Mouse (Mus musculus) liver (tissue): ENCODE measurements around the gene Anp32a.

Experiments used
- DNase-seq: peaks from one replicate; pipeline ENCODE4 v3.0.0-alpha.2; 2020; ENCODE audit warnings: mixed read lengths

The Anp32a gene

GRCm38 (mm10) chr9:62341123-62341486, at the start of gene Anp32a:
Gene Anp32a (plus strand): TSS chr9:62341293.
- DNase-seq, result peak; percentile 97

- DNase-seq, result peak; percentile 78
Observed at GRCm38 (mm10) chr9:62295006-62295698, 45.9 kb upstream of the Anp32a start.

- DNase-seq, result no peak
Observed at GRCm38 (mm10) chr9:62296891-62297290, 44.2 kb upstream of the Anp32a start.

GRCm38 (mm10) chr9:62315556-62315955, 25.5 kb upstream of the Anp32a start:
- DNase-seq, result no peak

- no peak for DNase-seq
Observed at GRCm38 (mm10) chr9:62318729-62319128, 22.4 kb upstream of the Anp32a start.

- no peak for DNase-seq
Observed at GRCm38 (mm10) chr9:62323816-62324215, 17.3 kb upstream of the Anp32a start.

GRCm38 (mm10) chr9:62325965-62326364, 15.1 kb upstream of the Anp32a start:
- no peak for DNase-seq

- DNase-seq, result no peak
Observed at GRCm38 (mm10) chr9:62334298-62334825, 6.7 kb upstream of the Anp32a start.

- DNase-seq, result no peak
Observed at GRCm38 (mm10) chr9:62335396-62335795, 5.7 kb upstream of the Anp32a start.

- DNase-seq, result no peak
Observed at GRCm38 (mm10) chr9:62337924-62338635, 3.0 kb upstream of the Anp32a start.

- DNase-seq, result no peak
Observed at GRCm38 (mm10) chr9:62338636-62339191, 2.4 kb upstream of the Anp32a start.

GRCm38 (mm10) chr9:62340301-62341122, 581 bp upstream of the Anp32a start:
- no peak for DNase-seq

GRCm38 (mm10) chr9:62341701-62342440, 778 bp downstream of the Anp32a start:
- DNase-seq, result peak; percentile 36

- peak; percentile 64 for DNase-seq
Observed at GRCm38 (mm10) chr9:62342441-62343191, 1.5 kb downstream of the Anp32a start.

- peak; percentile 73 for DNase-seq
Observed at GRCm38 (mm10) chr9:62343192-62343903, 2.3 kb downstream of the Anp32a start.

- peak; percentile 68 for DNase-seq
Observed at GRCm38 (mm10) chr9:62343904-62344491, 2.9 kb downstream of the Anp32a start.

- peak; percentile 84 for DNase-seq
Observed at GRCm38 (mm10) chr9:62344545-62344944, 3.5 kb downstream of the Anp32a start.

- DNase-seq, result no peak
Observed at GRCm38 (mm10) chr9:62345081-62345481, 4.0 kb downstream of the Anp32a start.

- no peak for DNase-seq
Observed at GRCm38 (mm10) chr9:62345633-62346387, 4.7 kb downstream of the Anp32a start.

- DNase-seq, result no peak
Observed at GRCm38 (mm10) chr9:62346388-62346679, 5.2 kb downstream of the Anp32a start.
